Mouse (Mus musculus) embryo, embryonic 11.5 days (tissue): ENCODE results near the gene Gm28269.

Experiments
- DNase-seq: peaks from one replicate; pipeline ENCODE4 v3.0.0-alpha.2; 2012; ENCODE audit warnings: low read depth, low spot score

The Gm28269 gene

DNA sequence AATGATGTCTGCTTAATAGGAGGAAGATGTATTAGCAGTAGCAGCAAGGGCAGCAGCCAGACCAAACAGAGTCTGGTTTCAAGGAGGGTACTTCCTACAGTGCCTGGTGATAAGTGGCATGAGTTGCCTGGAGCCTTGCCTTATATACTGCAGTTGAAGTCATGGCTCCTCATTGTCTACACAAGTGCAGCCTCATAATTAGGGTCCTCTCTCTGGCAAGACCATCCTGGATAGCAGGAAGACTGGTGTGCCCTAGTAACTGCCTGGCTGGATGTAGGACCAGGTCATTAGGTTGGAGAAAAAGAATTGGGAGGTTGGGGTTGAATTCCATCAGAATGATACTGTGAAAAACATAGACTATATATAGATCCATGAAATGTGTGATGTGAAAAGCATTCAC, at the start of gene Gm28269:
Gene Gm28269 (minus strand): TSS at position 101 of the 400 bp plus-strand sequence.
- no peak for DNase-seq

DNA sequence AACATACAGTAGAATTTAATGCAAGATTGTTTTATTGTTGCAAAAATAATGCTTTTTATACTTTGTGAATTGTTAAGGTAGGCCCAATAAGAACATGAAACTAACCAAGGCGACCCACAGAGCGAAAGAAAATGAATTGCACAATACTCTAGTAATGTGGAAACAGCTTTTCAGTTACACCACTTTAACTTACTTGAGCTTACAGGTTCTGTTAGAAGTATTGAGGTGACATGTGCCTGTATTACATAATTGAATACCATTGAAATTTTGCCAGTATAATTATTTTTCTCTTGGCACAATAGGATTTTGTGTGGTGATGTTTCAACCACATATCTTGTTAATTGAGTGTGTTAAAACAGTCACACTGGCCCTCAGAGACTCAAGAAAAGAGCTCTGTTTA, 28.0 kb downstream of the Gm28269 start:
- DNase-seq, result no peak

DNA sequence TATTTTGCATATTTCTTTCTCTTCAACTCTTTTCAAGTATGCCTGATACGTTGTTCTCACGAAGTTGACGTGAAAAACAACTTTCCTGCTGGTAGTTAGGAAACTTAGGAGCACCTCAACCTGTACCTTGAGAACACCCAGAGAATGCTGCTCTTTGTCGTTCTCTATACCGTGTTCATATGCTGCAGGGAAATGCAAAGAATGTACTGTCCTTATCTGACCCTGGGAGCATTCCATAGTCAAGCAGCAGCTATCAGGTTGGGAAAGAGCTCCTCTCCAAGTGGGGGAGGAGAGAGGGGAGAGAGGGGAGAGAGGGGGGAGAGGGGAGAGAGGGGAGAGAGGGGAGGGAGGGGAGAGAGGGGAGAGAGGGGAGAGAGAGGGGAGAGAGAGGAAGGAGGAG, 29.6 kb downstream of the Gm28269 start:
- DNase-seq, result no peak

DNA sequence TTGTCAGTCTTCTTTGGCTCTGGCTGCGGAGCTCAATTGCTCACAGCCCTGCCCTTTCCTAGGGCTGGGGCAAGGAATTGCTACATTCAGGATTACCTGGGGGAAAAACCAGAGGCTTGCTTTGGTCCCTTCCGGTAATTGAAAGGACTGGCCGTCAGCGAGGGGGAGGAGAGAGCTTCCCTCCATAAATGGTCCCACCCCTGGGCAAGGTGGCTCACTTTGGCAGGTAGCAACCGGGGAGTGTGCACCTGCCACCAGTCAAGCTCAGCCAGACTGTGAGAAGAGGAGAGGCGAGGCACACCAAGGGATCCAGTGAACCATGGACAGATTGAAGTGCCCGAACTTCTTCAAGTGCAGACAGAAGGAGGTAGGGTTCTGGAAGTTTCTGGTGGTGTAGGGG, 30.1 kb downstream of the Gm28269 start, which contains the start of gene Slc6a14:
Gene Slc6a14 (plus strand): TSS at position 68 of the 400 bp plus-strand sequence.
- DNase-seq, result no peak

DNA sequence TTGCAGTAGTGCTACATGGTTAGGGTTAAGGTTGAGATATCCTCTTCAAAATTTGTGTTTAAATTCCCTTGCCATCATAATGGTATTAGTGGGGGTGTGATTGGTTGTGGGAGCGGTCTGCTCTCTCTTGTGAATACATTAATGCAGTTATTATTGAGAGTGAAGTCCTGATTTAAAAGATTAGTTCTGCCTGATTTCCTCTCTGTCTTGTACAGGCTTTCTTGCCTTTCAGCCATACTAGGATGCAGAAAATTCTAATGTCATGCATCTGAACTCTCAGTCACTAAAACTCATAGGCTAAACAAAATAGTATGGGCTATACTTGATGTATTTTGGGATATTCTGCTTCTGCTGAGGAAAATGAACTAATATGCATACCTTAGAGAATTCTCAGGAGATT, 40.4 kb downstream of the Gm28269 start:
- no peak for DNase-seq

DNA sequence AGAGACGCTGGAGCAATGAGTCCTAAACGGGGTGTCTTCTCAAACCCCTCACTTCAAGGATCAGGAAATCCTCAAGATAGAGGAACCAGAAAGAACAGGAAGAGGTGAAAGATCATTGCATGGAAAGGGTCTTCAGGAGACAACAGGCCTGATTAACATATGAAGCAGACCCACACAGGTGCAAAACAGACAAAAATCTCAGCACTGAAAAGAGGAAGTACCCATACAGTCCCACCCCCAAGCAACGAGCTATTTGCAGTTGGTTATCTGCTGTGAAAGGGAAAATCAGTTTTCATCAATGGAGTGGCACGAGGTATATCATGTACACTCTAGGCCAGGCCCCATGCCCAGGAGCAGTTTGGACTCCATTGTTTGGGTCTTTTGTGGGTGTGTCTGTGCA, 43.3 kb downstream of the Gm28269 start:
- DNase-seq, result no peak

DNA sequence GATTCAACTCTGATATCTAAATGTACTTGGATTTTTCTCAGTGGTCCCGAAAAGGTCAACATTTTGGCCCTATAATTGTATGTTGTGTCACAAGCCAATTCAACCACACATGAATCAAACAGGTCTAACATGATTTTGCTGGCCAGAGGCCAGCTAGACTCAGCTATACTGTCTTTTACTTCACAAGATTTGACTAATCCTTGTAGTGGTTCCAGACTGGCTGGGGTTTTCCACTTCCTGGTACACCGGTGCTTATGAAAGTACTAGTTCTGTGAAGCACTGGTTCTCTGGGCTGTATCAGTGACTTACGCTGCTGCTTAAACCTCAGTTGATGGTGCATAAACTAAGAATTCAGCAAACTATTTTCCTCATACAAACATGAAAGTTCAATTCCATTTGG, 49.2 kb downstream of the Gm28269 start:
- no peak for DNase-seq

DNA sequence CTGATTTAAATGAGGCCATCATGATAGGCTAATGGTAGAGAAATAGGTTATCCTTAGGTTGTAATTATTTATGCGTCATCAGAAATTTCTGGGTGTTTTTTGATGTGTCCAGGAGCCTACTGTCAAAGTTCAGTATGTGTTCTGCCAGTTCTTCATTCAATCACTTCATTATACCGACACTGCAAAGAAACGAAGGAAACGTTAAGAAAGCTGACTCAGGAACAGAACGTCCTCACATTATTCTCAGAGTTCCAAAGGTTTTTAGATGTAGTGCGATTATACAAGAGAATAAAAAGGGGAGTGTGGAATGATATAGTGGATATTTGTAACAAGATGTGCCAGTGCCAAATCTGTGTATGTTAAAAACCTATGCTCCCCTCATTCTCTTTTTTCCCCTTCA, 49.7 kb downstream of the Gm28269 start:
- DNase-seq, result no peak
